Mouse (Mus musculus) liver, embryonic 11.5 days (tissue): ENCODE data around the gene Pdcd1lg2. TPM values are rescaled to one million over a fixed set of nuclear protein-coding genes. Genes with fewer than 3 reads are reported as not detected.

Source experiments
- ATAC-seq: fragments of 200-750 bp; cut with Nextera tagmentation; replicated peaks from 2 replicates; pipeline ENCODE4 v1.8.0; 2017; ENCODE audit warnings: moderate number of reproducible peaks, mild to moderate bottlenecking, moderate TSS enrichment, moderate library complexity; ENCODE audit not compliant: low FRiP score
- DNase-seq: peaks from one replicate; pipeline ENCODE4 v3.0.0-alpha.2; 2017; ENCODE audit warnings: low spot score
- H3K27ac ChIP-seq: fragments of 300-500 bp; sonication (generic); 2 replicates; pipeline ENCODE4 v1.5.1; 2014; ENCODE audit warnings: mild to moderate bottlenecking, low read depth, low read length, control low read depth
- H3K27me3 ChIP-seq: fragments of 300-500 bp; sonication (generic); replicated peaks from 2 replicates; pipeline ENCODE4 v1.6.1; 2014; ENCODE audit warnings: low read length, mixed read lengths; ENCODE audit not compliant: control insufficient read depth, insufficient read depth
- H3K36me3 ChIP-seq: fragments of 300-500 bp; sonication (generic); 2 replicates; pipeline ENCODE4 v1.6.1; 2014; ENCODE audit warnings: mild to moderate bottlenecking, low read length, moderate library complexity, mixed read lengths; ENCODE audit not compliant: control insufficient read depth, insufficient read depth
- H3K4me1 ChIP-seq: fragments of 300-500 bp; sonication (generic); replicated peaks from 2 replicates; pipeline ENCODE4 v1.6.1; 2014; ENCODE audit warnings: low read length, mixed read lengths; ENCODE audit not compliant: control insufficient read depth, insufficient read depth
- H3K4me2 ChIP-seq: fragments of 300-500 bp; sonication (generic); 2 replicates; pipeline ENCODE4 v1.6.1; 2014; ENCODE audit warnings: mild to moderate bottlenecking, control low read depth, moderate library complexity
- H3K4me3 ChIP-seq: fragments of 300-500 bp; sonication (generic); 2 replicates; pipeline ENCODE4 v1.5.1; 2014; ENCODE audit warnings: low read depth, low read length, control low read depth
- H3K9ac ChIP-seq: fragments of 300-500 bp; sonication (generic); 2 replicates; pipeline ENCODE4 v1.6.1; 2014; ENCODE audit warnings: low read depth, low read length, control low read depth
- H3K9me3 ChIP-seq: fragments of 300-500 bp; sonication (generic); 2 replicates; pipeline ENCODE4 v1.6.1; 2016; ENCODE audit warnings: low read length, inconsistent platforms, mixed read lengths; ENCODE audit not compliant: control insufficient read depth
- WGBS: fragments of 180-500 bp; shearing (Covaris S2); extraction: QIAGEN DNeasy Blood & Tissue Kit; methylation state at CpG from one replicate; pipeline ENCODE4 v1.1.7; 2014; 5-methylcytosine and 5-hydroxymethylcytosine counted together
- polyA plus RNA-seq: library from polyadenylated mRNA; unstranded; fragments of >200 nt; fragmentation: Nextera tagmentation; extraction: Ambion mirVana; gene quantifications from 2 replicates; pipeline ENCODE4 v1.2.1, GENCODE M21; 2014

The Pdcd1lg2 gene
- polyA plus RNA-seq, 1 experiment from 2014 or later: not detected

DNA sequence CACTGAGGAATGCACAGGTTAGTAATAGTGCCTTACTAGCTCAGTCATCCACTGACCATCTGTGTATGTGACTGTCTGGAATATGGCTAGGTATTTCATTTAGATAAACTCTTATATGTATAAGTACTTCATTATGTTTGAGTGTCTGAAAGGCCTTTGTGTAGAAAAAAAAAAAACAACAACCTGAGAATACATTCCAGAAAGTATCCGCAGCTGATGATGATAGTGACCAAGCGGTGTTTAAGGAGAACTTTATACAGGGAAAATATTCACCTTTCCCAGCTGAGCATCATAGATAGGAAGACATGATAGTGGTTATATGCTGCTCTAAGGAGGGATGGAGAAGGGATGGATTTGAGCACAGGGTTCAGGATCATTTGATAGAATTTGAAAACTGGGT lies 42.7 kb upstream of the Pdcd1lg2 start:
- peaks cover 11% of the 10 kb centered on the region for H3K4me1 ChIP-seq
- no peaks in the 10 kb centered on the region for H3K9me3 ChIP-seq
- no peak overlapping the region for H3K4me3 ChIP-seq
- H3K36me3 ChIP-seq: no peaks in the 10 kb centered on the region
- no peaks in the 10 kb centered on the region for H3K27me3 ChIP-seq
- DNase-seq (no peak), ATAC-seq (no peak)
- H3K27ac ChIP-seq: no peak overlapping the region
- no peak overlapping the region; the same call in 1 of the 2 replicates for H3K4me2 ChIP-seq
- 83% methylated on average over 2 of the region's 2 CpGs for WGBS
- no peak overlapping the region for H3K9ac ChIP-seq

- H3K27me3 ChIP-seq: no peaks in the 10 kb centered on the region
- WGBS: 55% methylated on average over 3 of the region's 3 CpGs
These were observed 41.9 kb upstream of the Pdcd1lg2 start for GRCm38 (mm10) chr19:29368671-29369309.

DNA sequence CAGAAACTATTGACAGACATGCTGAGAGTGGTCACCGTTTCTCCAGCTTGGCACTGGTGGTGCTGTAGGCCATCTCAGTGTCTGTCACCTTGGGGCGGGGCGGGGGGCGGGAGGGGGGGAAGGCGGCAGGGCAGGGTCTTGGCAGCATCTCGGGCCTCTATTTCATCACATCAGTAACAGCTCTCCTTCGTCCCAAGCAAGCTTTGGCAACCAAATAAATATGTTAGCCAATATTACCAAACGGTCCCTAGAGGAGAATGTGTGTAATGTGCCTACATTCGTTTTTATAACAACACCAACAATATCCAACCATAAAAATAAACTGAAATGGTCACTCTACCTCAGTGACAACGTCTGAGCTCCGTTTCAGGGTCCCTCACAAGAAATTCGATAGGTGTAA lies 40.6 kb upstream of the Pdcd1lg2 start:
- Histone ChIP-seq H3K27ac (no peak overlapping the region), H3K9ac (no peak overlapping the region), H3K36me3 (no peaks in the 10 kb centered on the region), H3K27me3 (no peaks in the 10 kb centered on the region), H3K9me3 (no peaks in the 10 kb centered on the region), H3K4me1 (peaks cover 11% of the 10 kb centered on the region), H3K4me2 (no peak overlapping the region), H3K4me3 (no peak overlapping the region)
- no peak for DNase-seq
- no peak for ATAC-seq
- 66% methylated on average over 12 of the region's 12 CpGs for WGBS

More at GRCm38 (mm10) chr19:29368671-29369309, 41.9 kb upstream of the Pdcd1lg2 start:
- no peak overlapping the region for H3K9ac ChIP-seq
- ATAC-seq: no peak
- no peaks in the 10 kb centered on the region for H3K9me3 ChIP-seq
- no peak overlapping the region for H3K4me2 ChIP-seq
- H3K27ac ChIP-seq: no peak overlapping the region
- H3K36me3 ChIP-seq: no peaks in the 10 kb centered on the region
- H3K4me1 ChIP-seq: peaks cover 11% of the 10 kb centered on the region
- H3K4me3 ChIP-seq: no peak overlapping the region
- no peak for DNase-seq

DNA sequence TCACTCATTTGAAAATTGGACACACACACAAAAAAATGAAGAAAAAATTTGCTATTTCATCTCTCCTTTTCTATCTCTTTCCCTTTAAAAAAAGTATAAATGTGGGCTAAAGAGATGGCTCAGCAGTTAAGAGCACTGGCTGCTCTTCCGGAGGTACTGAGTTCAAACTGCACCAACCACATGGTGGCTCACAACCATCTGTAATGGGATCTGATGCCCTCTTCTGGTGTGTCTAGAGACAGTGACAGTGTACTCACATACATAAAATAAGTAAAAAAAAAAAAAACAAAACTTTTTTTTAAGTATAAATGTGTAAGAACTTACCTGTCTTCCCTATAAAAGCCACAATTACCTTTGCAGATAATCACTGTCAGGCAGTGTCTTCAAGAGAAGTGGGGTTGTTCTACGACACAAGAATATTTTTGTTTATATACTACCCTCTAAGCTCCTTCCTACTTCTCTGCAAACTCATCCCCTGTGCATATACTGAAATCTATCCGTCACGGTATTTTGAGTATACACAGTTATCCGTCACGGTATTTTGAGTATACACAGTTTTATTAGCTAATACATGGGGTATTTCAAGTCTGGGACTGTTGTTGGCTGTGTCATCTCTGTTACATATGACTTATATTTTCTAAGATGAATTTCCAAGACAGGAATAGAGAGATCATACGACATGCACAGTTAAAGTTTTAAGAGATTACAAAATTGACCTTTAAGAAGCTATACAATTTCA lies 40.0 kb upstream of the Pdcd1lg2 start:
- Histone ChIP-seq H3K36me3 (no peaks in the 10 kb centered on the region), H3K4me2 (no peak overlapping the region), H3K4me3 (no peak overlapping the region), H3K9me3 (no peaks in the 10 kb centered on the region), H3K9ac (no peak overlapping the region), H3K4me1 (peaks cover 11% of the 10 kb centered on the region), H3K27me3 (no peaks in the 10 kb centered on the region), H3K27ac (no peak overlapping the region)
- 82% methylated on average over 7 of the region's 7 CpGs for WGBS
- ATAC-seq (no peak), DNase-seq (no peak)

- Histone ChIP-seq H3K27ac (no peak overlapping the region), H3K4me3 (no peak overlapping the region), H3K36me3 (no peaks in the 10 kb centered on the region), H3K9me3 (no peaks in the 10 kb centered on the region), H3K9ac (no peak overlapping the region), H3K4me1 (peaks cover 11% of the 10 kb centered on the region), H3K27me3 (no peaks in the 10 kb centered on the region), H3K4me2 (peak overlapping the region; percentile 43)
- ATAC-seq (no peak), DNase-seq (no peak)
- WGBS: 74% methylated on average over 18 of the region's 18 CpGs
These were observed 39.2 kb upstream of the Pdcd1lg2 start for GRCm38 (mm10) chr19:29371284-29372081.

GRCm38 (mm10) chr19:29372138-29372537 lies 38.6 kb upstream of the Pdcd1lg2 start:
- H3K4me3 ChIP-seq: no peak overlapping the region
- H3K9me3 ChIP-seq: no peaks in the 10 kb centered on the region
- H3K36me3 ChIP-seq: no peaks in the 10 kb centered on the region
- no peak for ATAC-seq
- H3K4me1 ChIP-seq: peaks cover 11% of the 10 kb centered on the region
- no peaks in the 10 kb centered on the region for H3K27me3 ChIP-seq
- H3K4me2 ChIP-seq: peak overlapping the region; percentile 43
- H3K27ac ChIP-seq: no peak overlapping the region
- no peak overlapping the region for H3K9ac ChIP-seq
- DNase-seq: no peak
- 67% methylated on average over 4 of the region's 4 CpGs for WGBS

DNA sequence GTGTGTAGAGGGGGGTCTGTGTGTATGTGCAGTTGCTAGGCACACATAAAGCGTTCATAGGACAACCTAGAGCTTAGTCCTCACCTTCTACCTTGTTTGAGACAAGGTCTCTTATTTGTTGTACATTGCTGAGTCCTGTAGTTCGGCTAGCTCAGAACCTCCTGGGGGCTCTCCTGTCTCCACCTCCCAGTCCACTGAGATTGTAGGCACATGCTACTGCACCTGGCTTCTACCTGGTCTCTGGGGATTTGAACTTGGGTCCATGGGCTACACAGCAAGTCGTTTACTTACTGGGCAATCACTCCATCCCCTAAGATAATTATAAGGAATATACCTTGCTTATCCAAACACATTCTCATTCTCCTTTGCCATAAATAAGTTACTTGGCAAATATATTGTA lies 38.1 kb upstream of the Pdcd1lg2 start:
- DNase-seq: no peak
- H3K4me3 ChIP-seq: no peak overlapping the region
- H3K4me2 ChIP-seq: no peak overlapping the region
- H3K9ac ChIP-seq: no peak overlapping the region
- 89% methylated on average over 3 of the region's 3 CpGs for WGBS
- H3K36me3 ChIP-seq: no peaks in the 10 kb centered on the region
- H3K4me1 ChIP-seq: peaks cover 8% of the 10 kb centered on the region
- no peaks in the 10 kb centered on the region for H3K27me3 ChIP-seq
- H3K27ac ChIP-seq: no peak overlapping the region
- ATAC-seq: no peak
- H3K9me3 ChIP-seq: no peaks in the 10 kb centered on the region

DNA sequence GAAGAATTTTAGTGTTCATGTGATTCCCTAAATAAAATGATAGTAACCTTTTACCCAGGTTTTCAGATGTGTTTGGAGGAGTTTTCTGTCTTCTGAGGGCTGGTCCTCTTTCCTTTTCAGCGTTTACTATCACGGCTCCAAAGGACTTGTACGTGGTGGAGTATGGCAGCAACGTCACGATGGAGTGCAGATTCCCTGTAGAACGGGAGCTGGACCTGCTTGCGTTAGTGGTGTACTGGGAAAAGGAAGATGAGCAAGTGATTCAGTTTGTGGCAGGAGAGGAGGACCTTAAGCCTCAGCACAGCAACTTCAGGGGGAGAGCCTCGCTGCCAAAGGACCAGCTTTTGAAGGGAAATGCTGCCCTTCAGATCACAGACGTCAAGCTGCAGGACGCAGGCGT lies 37.3 kb upstream of the Pdcd1lg2 start:
- no peaks in the 10 kb centered on the region for H3K9me3 ChIP-seq
- no peak for DNase-seq
- no peak overlapping the region for H3K27ac ChIP-seq
- no peaks in the 10 kb centered on the region for H3K36me3 ChIP-seq
- no peaks in the 10 kb centered on the region for H3K27me3 ChIP-seq
- no peak overlapping the region for H3K4me3 ChIP-seq
- H3K4me1 ChIP-seq: peaks cover 8% of the 10 kb centered on the region
- no peak overlapping the region for H3K9ac ChIP-seq
- WGBS: 49% methylated on average over 11 of the region's 11 CpGs
- no peak overlapping the region for H3K4me2 ChIP-seq
- ATAC-seq: no peak
